Mouse (Mus musculus) olfactory bulb, adult 2 months (tissue): ENCODE results near the gene Glt8d2.

Experiments
- CTCF ChIP-seq: fragments of 200-500 bp; IDR thresholded peaks from 2 replicates; pipeline ENCODE4 v1.5.1; 2012; ENCODE audit warnings: low read depth, mild to moderate bottlenecking, low read length, moderate library complexity; ENCODE audit not compliant: insufficient read depth
- POLR2A ChIP-seq: fragments of 200-500 bp; IDR thresholded peaks from 2 replicates; pipeline ENCODE4 v1.6.1; 2012; ENCODE audit warnings: mild to moderate bottlenecking, low read depth, low read length, moderate library complexity; ENCODE audit not compliant: insufficient read depth

- no peak for TF ChIP-seq CTCF
- no peak for TF ChIP-seq POLR2A
Measured at GRCm38 (mm10) chr10:82634348-82634747, 56.1 kb downstream of the Glt8d2 start.
